Mouse (Mus musculus): ENCODE results near the gene Tnfaip6.
"Not testable (repeated sequence)": the region's sequence is repeated elsewhere in the genome, so short reads cannot be mapped to it uniquely, and the experiment has no call there.

The Tnfaip6 gene

GRCm38 (mm10) chr2:52037882-52038281 lies at the start of gene Tnfaip6:
Gene Tnfaip6, plus strand, starts transcription at chr2:52038009.
- in situ Hi-C loops (cut with MboI, MseI) = no loop called here

- in situ Hi-C loops (cut with MboI, MseI) = no loop called here
Measured at GRCm38 (mm10) chr2:51989559-51989958, 48.2 kb upstream of the Tnfaip6 start.

GRCm38 (mm10) chr2:51991447-51991846 lies 46.4 kb upstream of the Tnfaip6 start:
- in situ Hi-C loops (cut with MboI, MseI) = no loop called here

- in situ Hi-C loops (cut with MboI, MseI) = no loop called here
Measured at GRCm38 (mm10) chr2:51999996-52000395, 37.8 kb upstream of the Tnfaip6 start.

- in situ Hi-C loops (cut with MboI, MseI) = no loop called here
Measured at GRCm38 (mm10) chr2:52001521-52001920, 36.3 kb upstream of the Tnfaip6 start.

DNA sequence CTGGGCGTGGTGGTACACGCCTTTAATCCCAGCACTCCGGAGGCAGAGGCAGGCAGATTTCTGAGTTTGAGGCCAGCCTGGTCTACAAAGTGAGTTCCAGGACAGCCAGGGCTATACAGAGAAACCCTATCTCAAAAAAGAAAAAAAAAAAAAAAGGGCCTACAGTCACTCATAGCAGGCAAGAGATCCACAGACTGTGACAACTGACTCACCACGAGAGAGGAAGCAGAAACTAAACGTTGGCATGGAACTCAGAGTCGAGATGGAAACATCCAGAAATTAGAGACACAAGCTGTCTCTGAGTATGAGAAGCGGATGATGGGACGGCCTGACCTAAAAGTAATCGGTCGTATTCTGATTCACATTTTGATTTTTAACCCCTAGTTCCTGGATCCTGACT lies 35.5 kb upstream of the Tnfaip6 start:
- in situ Hi-C loops (cut with MboI, MseI) = not testable (repeated sequence)

DNA sequence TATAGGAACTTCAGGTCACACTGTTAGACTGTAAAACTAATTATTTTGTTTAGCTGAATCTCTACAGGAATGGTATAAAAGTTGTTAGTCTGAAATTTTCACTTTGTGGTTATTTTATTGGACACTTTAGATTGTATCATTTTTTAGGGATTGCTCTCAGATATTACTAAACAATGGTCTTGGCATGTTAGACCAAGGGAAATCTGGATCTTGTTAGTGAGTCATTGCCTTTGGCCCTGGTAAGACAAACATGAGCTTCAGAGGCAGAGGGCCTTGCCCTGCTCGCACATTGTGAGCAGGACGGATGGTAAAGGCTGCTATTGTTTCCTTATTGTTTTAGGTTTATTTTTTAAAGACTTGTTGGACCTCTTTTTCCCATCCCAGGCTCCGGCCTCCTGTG lies 31.4 kb upstream of the Tnfaip6 start:
- in situ Hi-C loops (cut with MboI, MseI) = no loop called here

DNA sequence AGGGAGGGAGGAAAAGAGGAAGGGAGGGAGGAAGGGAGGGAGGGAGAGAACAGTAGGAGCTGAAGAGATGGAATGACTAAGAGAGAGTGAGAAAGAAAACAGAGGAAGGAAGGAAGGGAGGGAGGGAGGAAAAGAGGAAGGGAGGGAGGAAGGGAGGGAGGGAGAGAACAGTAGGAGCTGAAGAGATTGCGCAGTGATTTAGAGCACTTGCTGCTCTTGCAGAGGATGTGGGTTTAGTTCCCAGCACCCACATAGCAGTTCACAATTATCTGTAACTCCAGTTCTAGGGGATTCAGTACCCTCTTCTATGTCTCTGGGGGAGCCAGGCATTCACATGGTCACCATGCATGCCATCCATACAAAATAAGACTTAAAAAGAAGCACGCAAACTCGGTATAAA lies 26.0 kb upstream of the Tnfaip6 start:
- in situ Hi-C loops (cut with MboI, MseI) = not testable (repeated sequence)

DNA sequence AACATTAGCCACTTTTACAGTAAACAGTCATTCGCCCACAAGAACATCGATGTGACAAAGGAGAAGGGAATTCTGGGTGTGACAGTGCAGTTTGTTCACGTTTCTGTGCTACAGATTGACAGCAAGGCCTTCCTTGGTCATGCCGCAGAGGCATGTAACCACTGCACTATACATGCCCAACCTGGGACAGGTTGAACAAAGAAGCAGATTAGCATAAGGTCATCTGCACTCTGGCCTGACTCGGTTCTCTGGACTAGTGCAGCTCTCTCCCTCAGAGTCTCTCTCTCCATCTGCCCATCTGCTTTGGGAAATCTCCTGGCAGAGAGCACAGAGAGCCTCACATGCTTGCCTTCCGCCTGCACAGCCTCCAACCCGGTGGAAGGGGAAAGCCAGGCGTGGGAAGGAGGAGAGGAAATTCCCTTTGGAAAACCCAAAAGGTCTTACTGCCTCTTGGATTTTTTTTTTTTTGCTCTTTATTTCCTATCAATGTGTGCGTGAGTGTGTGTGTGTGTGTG lies 24.4 kb upstream of the Tnfaip6 start:
- in situ Hi-C loops (cut with MboI, MseI) = no loop called here

DNA sequence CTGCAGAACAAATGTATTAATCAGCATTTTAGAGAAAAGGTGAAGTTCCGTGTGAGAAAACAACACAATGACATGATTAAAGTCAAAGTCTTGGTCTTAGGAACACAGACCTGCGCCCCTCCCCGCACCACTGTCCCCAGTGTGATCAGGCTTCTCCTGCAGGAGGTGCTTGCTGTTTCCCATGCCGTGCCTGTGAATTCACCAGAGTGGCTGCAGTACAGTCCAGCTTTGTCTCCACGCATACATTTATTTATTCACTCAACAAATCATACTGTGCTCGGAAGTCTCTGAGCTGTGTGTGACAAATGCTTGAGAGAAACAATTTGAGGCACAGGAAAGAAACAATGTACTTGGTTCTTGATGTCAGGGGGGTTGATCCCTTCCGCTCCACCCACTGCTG lies 21.4 kb upstream of the Tnfaip6 start:
- in situ Hi-C loops (cut with MboI, MseI) = no loop called here

- in situ Hi-C loops (cut with MboI, MseI) = no loop called here
Measured at GRCm38 (mm10) chr2:52027061-52027460, 10.7 kb upstream of the Tnfaip6 start.

DNA sequence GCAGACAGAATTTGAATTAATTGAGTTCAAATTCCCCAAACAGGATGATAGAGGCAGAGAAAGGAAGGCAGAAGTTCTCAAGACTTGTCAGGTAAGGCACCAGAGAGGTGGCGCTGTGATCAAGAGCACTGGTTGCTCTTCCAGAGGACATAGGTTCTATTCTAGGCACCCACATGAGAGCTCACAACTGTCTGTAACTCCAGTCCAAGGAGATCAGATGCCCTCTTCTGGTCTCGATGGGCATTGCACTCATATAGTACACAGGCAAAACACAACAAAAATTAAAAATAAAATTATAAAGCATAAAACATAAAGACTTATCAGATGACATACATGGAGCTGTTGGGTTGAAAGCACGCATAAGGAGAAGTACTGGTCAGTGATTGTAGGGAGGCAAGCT lies 8.4 kb upstream of the Tnfaip6 start:
- in situ Hi-C loops (cut with MboI, MseI) = no loop called here

- in situ Hi-C loops (cut with MboI, MseI) = no loop called here
Measured at GRCm38 (mm10) chr2:52031491-52031890, 6.3 kb upstream of the Tnfaip6 start.

GRCm38 (mm10) chr2:52034601-52035000 lies 3.2 kb upstream of the Tnfaip6 start:
- in situ Hi-C loops (cut with MboI, MseI) = no loop called here

GRCm38 (mm10) chr2:52035144-52035543 lies 2.7 kb upstream of the Tnfaip6 start:
- in situ Hi-C loops (cut with MboI, MseI) = no loop called here

GRCm38 (mm10) chr2:52036929-52037595 lies 747 bp upstream of the Tnfaip6 start:
- in situ Hi-C loops (cut with MboI, MseI) = no loop called here

GRCm38 (mm10) chr2:52038558-52038957 lies 749 bp downstream of the Tnfaip6 start:
- in situ Hi-C loops (cut with MboI, MseI) = no loop called here

DNA sequence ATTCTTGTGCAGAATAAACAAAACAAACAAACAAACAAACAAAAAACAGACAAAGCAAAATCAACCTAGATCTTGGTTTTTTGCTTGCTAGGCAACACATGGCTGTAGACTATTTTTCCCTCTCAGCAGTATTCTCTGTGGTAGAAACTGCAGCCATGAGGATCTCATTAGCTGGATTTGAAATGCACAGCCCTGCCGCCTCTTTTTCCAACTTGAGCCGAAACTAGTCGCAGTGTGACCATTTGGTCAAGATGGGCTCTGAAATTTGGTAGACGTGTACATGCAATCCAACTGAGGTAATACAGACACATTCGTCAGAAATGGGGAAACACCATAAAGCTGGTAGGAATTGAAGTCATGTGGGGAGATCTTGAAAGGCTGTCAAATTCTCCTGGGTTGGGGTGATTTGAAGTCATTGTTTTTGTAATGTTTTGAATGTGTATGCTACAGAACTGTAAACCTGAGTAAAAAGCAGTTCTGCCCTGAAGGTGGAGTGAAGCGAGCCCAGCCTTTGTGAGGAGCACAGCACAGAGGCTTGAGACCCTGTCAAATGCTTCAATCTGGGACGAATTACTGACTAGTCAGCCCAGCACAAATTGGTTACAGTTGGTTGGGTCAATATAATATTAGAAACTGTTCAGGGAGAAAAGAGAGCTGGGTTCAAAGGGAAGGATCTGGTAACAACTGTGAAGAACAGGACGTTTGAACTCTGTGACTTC lies 1.4 kb downstream of the Tnfaip6 start:
- in situ Hi-C loops (cut with MboI, MseI) = no loop called here

DNA sequence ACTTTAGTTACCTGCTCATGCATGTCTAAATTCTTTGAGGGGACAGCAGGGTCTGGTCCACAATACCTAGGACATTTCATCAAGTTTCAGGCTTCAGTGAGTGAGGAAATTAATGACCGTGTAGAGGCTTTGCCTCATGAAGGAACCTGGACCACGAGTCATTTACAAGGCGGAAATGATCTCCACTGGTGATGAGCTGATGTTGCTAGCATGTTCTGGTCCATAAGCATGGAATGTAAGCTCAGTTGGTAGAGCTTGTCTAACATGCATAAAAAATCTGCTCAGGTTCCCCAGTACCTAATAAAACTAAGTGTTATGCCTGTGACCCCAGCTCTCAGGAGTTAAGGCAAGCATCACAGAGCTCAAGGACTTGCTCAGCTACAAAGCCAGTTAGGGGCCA lies 4.3 kb downstream of the Tnfaip6 start:
- in situ Hi-C loops (cut with MboI, MseI) = no loop called here

DNA sequence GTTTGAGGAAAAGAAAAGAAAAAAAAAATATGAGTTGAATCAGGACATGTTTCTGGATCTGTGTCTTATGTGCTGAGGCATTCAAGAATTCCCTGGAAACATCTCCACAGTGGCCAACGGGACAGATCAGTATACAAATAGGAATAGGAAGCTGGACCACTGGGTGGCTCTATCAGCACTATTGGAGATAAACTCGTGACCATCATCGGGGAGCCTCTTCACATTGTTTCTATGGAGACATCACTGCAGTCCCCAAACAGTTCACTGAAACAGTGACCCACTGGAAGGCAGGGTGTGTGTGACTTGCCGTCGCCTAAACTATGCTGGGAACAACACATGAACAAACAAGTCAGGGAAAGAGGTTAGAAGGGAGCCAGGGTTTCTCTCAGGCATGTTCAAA lies 4.9 kb downstream of the Tnfaip6 start:
- in situ Hi-C loops (cut with MboI, MseI) = no loop called here

- in situ Hi-C loops (cut with MboI, MseI) = no loop called here
Measured at GRCm38 (mm10) chr2:52043485-52043884, 5.7 kb downstream of the Tnfaip6 start.

- in situ Hi-C loops (cut with MboI, MseI) = no loop called here
Measured at GRCm38 (mm10) chr2:52046032-52046431, 8.2 kb downstream of the Tnfaip6 start.

- in situ Hi-C loops (cut with MboI, MseI) = no loop called here
Measured at GRCm38 (mm10) chr2:52050823-52051222, 13.0 kb downstream of the Tnfaip6 start.
